Mouse (Mus musculus) ES-E14 (cell line): ENCODE measurements around the gene Lrrc29. TPM values are rescaled to one million over a fixed set of nuclear protein-coding genes. Genes with fewer than 3 reads are reported as not detected.

Source experiments
- DNase-seq: peaks from one replicate; pipeline ENCODE4 v3.0.0-alpha.2; 2013; ENCODE audit warnings: low read depth, low spot score
- H3K27ac ChIP-seq: 2 replicates; pipeline ENCODE4 v1.5.1; 2012; ENCODE audit warnings: low read depth, mild to moderate bottlenecking, low read length, moderate library complexity, mixed read lengths; ENCODE audit not compliant: poor library complexity, insufficient read depth, severe bottlenecking
- H3K36me3 ChIP-seq: 2 replicates; pipeline ENCODE4 v1.6.1; 2012; ENCODE audit warnings: mild to moderate bottlenecking, low read length, moderate library complexity, mixed read lengths; ENCODE audit not compliant: control insufficient read depth, poor library complexity, insufficient read depth, severe bottlenecking
- H3K4me1 ChIP-seq, 2 experiments: fragments of 150-350 bp in 1 of 2; sonication (generic) in 1 of 2; 2 replicates each; pipeline ENCODE4 v1.6.1; 2012; ENCODE audit warnings: low read length in 2 of 2, mild to moderate bottlenecking in 1 of 2, mixed read lengths in 1 of 2; ENCODE audit not compliant: control insufficient read depth in 2 of 2, insufficient read depth in 2 of 2, poor library complexity in 1 of 2
- H3K4me3 ChIP-seq, 2 experiments: fragments of 150-350 bp in 1 of 2; sonication (generic) in 1 of 2; 2 replicates each; pipeline ENCODE4 v1.5.1; 2012; ENCODE audit warnings: low read length in 2 of 2, low read depth in 1 of 2, mild to moderate bottlenecking in 1 of 2, mixed read lengths in 1 of 2; ENCODE audit not compliant: insufficient read depth in 1 of 2, poor library complexity in 1 of 2, severe bottlenecking in 1 of 2
- H3K9ac ChIP-seq: 2 replicates; pipeline ENCODE4 v1.6.1; 2012; ENCODE audit warnings: low read depth, mild to moderate bottlenecking, low read length, mixed read lengths; ENCODE audit not compliant: poor library complexity, insufficient read depth, severe bottlenecking
- H3K9me3 ChIP-seq: fragments of 150-350 bp; sonication (generic); 2 replicates; pipeline ENCODE4 v1.6.1; 2012; ENCODE audit warnings: low read depth, mild to moderate bottlenecking, low read length; ENCODE audit not compliant: control insufficient read depth, insufficient read depth
- CHD2 ChIP-seq: IDR thresholded peaks from 2 replicates; pipeline ENCODE4 v1.6.1; 2014; ENCODE audit warnings: mild to moderate bottlenecking, low read depth, low read length, inconsistent platforms
- HCFC1 ChIP-seq: IDR thresholded peaks from 2 replicates; pipeline ENCODE4 v1.6.1; 2012; ENCODE audit warnings: low read length, inconsistent platforms, borderline replicate concordance; ENCODE audit not compliant: insufficient read depth
- MAFK ChIP-seq: IDR thresholded peaks from 2 replicates; pipeline ENCODE4 v1.6.1; 2014; ENCODE audit warnings: mild to moderate bottlenecking, low read depth, low read length, inconsistent platforms; ENCODE audit not compliant: insufficient read depth
- ZC3H11A ChIP-seq: IDR thresholded peaks from 2 replicates; pipeline ENCODE4 v1.6.1; 2012; ENCODE audit warnings: low read depth, mild to moderate bottlenecking, inconsistent platforms, low read length, borderline replicate concordance
- ZNF384 ChIP-seq: IDR thresholded peaks from 2 replicates; pipeline ENCODE4 v1.6.1; 2012; ENCODE audit warnings: low read depth, low read length, inconsistent platforms
- in situ Hi-C, 2 experiments: fragments of 600-800 bp; cut with MboI; formaldehyde crosslinking; loops; one replicate each; pipeline ENCODE4 v1.15.1; 2025; ENCODE audit warnings: low sequenced_read_pairs in 2 of 2, inconsistent platforms in 1 of 2; ENCODE audit not compliant: unreplicated experiment in 2 of 2
- total RNA-seq: library from RNA; depleted of rRNA; stranded (reverse); fragments of 300-350 nt; gene quantifications from 2 replicates; pipeline ENCODE4 v1.2.3, GENCODE M21; 2012

The Lrrc29 gene
- total RNA-seq, 1 experiment: 2.8 TPM

DNA sequence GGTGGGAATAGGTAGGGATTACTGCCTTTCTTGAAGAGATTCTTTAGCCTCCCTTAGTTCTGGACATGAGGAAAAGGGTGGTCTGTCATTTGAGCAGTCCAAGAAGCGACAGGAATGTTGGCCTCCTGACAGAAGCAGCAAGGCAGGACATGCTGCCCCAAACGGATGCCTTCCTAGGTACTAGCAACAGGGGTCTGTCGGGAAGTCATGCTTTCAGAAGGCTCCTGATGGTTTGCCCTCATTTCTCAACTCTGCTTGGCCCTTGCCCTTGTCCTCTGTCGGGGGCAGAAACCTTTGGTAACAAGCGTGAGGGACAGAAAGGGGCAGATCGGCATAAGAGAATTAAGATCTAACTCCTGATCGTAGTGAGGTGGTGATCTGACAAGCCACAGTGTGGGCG, 16.0 kb downstream of the Lrrc29 start:
- no peaks in the 10 kb centered on the region for H3K9me3 ChIP-seq
- H3K4me1 ChIP-seq: peaks cover 0 to 3% of the 10 kb centered on the region in 2 experiments; a peak in 2 of 4 replicates
- H3K36me3 ChIP-seq: peaks cover 20% of the 10 kb centered on the region; the same call in 1 of the 2 replicates
- TF ChIP-seq CHD2: no peak
- no peak for TF ChIP-seq HCFC1
- TF ChIP-seq ZC3H11A: no peak
- no peak for TF ChIP-seq MAFK
- no peak for TF ChIP-seq ZNF384
- H3K27ac ChIP-seq: no peak overlapping the region
- DNase-seq: no peak
- H3K4me3 ChIP-seq: no peak overlapping the region
- no peak overlapping the region for H3K9ac ChIP-seq
- in situ Hi-C loops: no loop called here

DNA sequence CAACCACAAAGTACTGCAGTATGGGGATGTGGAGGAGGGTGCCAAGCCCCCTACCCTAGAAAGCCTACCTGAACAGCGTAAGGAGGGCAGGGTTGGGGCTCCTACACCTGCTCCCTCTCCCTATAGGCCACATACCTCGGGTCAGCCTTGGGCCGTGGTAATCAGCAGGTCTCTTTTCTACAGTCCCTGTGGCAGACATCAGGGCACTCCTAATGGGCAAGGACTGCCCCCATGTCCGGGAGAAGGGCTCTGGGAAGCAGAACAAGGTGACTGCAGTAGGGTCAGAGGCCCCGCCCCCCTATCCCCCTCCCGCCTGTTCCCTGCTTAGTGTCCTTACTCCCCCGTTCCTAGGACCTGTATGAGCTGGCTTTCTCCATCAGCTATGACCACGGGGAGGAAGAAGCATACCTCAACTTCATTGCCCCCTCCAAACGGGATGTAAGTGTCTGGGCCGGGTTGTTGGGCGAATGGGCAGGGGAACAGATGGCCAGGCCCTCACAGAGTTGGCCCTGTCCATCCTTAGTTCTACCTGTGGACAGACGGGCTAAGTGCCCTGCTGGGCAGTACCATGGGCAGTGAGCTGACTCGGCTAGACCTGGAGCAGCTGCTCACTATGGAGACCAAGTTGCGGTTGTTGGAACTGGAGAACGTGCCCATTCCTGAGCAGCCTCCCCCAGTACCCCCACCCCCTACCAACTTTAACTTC, 16.8 kb downstream of the Lrrc29 start:
- Histone ChIP-seq H3K9me3 (no peaks in the 10 kb centered on the region), H3K9ac (no peak overlapping the region), H3K36me3 (peaks cover 26% of the 10 kb centered on the region), H3K4me1 (peaks cover 0 to 10% of the 10 kb centered on the region in 2 experiments; a peak in 2 of 4 replicates), H3K27ac (no peak overlapping the region), H3K4me3 (no peak overlapping the region)
- TF ChIP-seq HCFC1: no peak
- no peak for TF ChIP-seq MAFK
- no peak for TF ChIP-seq ZNF384
- no peak for TF ChIP-seq ZC3H11A
- no peak for TF ChIP-seq CHD2
- in situ Hi-C loops: no loop called here
- no peak for DNase-seq

DNA sequence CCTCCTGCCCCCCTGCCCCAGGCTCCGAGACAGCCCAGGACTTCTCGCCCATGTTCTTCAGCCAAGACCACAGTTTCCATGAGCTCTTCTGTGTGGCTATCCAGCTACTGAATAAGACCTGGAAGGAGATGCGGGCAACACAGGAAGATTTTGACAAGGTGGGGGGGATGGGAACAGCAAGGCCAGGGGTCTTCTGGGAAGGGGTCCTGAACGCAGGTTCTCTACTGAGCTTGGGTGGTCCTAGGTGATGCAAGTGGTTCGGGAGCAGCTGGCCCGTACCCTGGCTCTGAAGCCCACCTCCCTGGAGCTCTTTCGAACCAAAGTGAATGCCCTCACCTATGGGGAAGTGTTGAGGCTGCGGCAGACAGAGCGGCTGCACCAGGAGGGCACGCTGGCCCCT, 17.6 kb downstream of the Lrrc29 start:
- no peak for DNase-seq
- H3K4me1 ChIP-seq: peaks cover 0 to 15% of the 10 kb centered on the region in 2 experiments; a peak in 2 of 4 replicates
- no peak overlapping the region for H3K27ac ChIP-seq
- TF ChIP-seq MAFK: no peak
- no peak for TF ChIP-seq HCFC1
- TF ChIP-seq ZNF384: no peak
- TF ChIP-seq ZC3H11A: no peak
- no peak for TF ChIP-seq CHD2
- in situ Hi-C loops: no loop called here
- no peak overlapping the region for H3K4me3 ChIP-seq
- H3K36me3 ChIP-seq: peaks cover 35% of the 10 kb centered on the region
- no peak overlapping the region for H3K9ac ChIP-seq
- no peaks in the 10 kb centered on the region for H3K9me3 ChIP-seq

DNA sequence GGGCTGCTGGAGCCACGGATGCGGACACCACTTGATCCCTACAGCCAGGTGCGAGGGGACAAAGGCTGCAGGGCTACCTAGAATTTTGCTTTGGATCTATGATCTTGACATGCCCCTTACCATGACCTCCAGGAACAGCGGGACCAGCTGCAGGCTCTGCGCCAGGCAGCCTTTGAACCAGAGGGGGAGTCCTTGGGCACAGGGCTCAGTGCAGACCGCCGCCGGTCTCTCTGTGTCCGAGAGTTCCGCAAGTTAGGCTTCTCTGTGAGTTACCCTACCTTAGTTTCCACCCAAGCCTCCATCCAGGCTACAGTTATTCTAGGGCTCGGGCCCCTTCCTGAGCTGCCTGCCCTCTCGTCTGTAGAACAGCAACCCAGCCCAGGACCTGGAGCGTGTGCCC, 18.4 kb downstream of the Lrrc29 start:
- in situ Hi-C loops: no loop called here
- no peak for DNase-seq

DNA sequence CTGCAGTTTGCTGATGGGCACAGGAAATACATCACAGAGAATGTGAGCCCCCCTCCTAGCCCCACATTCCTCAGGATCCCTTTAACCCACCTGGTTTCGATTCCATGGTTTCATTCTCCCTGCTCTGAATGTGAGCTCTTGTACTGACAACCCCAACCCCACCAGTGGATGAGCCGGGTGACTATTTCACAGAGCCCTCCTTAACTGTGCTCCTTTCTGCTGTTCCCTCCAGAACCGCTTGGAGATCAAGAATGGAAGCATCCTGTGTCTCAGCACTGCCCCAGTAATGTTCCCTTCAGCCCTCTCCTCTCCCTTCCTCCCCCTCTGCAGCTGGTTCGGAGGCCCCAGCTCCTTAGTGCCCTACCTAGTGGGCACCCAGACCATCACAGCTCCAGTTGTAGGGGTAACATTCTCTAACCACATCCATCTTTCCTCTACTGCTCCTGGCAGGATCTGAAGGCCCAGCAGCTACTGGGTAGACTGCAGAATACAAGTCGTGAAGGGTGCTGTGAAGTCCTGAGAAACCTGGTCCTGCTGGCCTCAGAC, 19.9 kb downstream of the Lrrc29 start:
- in situ Hi-C loops: no loop called here
- H3K36me3 ChIP-seq: peaks cover 49% of the 10 kb centered on the region
- H3K9me3 ChIP-seq: no peaks in the 10 kb centered on the region
- DNase-seq: no peak
- no peak overlapping the region for H3K27ac ChIP-seq
- peaks cover 0 to 15% of the 10 kb centered on the region in 2 experiments; a peak in 2 of 4 replicates for H3K4me1 ChIP-seq
- TF ChIP-seq CHD2 (no peak), HCFC1 (no peak), ZNF384 (no peak), ZC3H11A (no peak), MAFK (no peak)
- peak overlapping the region; percentile 78 for H3K9ac ChIP-seq
- H3K4me3 ChIP-seq: peak overlapping the region; percentile 71 to 81; a peak in 2 of 4 replicates

More for the DNA sequence above, 18.4 kb downstream of the Lrrc29 start:
- Histone ChIP-seq H3K36me3 (peaks cover 38% of the 10 kb centered on the region), H3K9me3 (no peaks in the 10 kb centered on the region), H3K9ac (no peak overlapping the region), H3K4me3 (no peak overlapping the region), H3K27ac (no peak overlapping the region), H3K4me1 (peaks cover 0 to 15% of the 10 kb centered on the region in 2 experiments; a peak in 2 of 4 replicates)
- TF ChIP-seq HCFC1 (no peak), ZC3H11A (no peak), MAFK (no peak), ZNF384 (no peak), CHD2 (no peak)
